Mouse (Mus musculus): ENCODE data around the gene Krt82.

DNA sequence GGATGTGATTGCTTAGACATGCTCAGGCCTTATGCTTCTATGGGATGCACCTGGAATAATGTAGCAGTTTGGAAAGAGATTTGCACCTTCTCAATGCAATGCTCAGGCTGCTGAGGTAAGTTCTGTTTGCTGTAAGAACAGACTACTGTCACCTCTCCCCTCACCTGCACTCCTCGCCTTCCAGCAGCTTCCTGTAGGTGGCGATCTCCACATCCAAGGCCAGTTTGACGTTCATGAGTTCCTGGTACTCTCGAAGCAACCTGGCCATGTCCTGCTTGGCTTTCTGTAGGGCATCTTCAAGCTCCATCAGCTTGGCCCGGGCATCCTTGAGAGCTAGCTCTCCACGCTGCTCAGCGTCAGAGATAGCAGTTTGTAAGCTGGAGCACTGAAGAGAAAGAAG lies 17.3 kb upstream of the Krt82 start:
- no peak for TF ChIP-seq CTCF (IDR thresholded peaks at IDR 0.05; ENCODE audit: insufficient read depth, low read depth, low read length)
- no peak for TF ChIP-seq POLR2A (IDR thresholded peaks at IDR 0.05; ENCODE audit: insufficient read depth, low read depth, low read length)
